Mouse (Mus musculus): ENCODE measurements around the gene Cfap61. TPM values are rescaled to one million over a fixed set of nuclear protein-coding genes. Genes with fewer than 3 reads are reported as not detected.
A peak's percentile ranks its signal among the peaks of the same experiment; 100 is the strongest.

The Cfap61 gene
- polyA plus RNA-seq, 1 experiment from 2014 or later: 1.4 TPM

DNA sequence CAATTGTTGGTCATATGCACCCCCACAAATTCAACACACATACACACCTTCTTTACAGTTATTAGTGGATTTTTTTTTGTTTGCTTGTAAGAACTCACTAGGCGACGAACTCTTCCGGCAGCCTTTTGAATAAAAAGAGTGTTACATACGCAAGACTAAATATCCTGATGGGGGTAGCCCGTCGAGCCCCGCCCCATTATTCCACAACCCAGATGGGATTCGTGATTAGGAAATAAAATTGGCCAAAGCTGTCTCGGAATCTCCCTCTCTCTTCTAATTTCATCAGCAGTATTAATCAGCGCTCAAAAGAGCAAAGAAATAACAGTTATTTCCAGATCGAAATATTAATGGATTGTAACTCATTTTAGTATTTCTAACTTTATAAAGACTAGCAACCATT, 285.2 kb downstream of the Cfap61 start:
- WGBS: 8% methylated on average over 11 of the region's 11 CpGs
- Histone ChIP-seq H3K4me2 (ENCODE audit: low read depth, low read length, severe bottlenecking) (no peak overlapping the region), H3K4me1 (replicated peaks; ENCODE audit: control insufficient read depth, insufficient read depth, low read length) (peaks cover 38% of the 10 kb centered on the region), H3K27me3 (ENCODE audit: control insufficient read depth, insufficient read depth, low read length) (peaks cover 47% of the 10 kb centered on the region), H3K27ac (ENCODE audit: low read depth, low read length) (no peak overlapping the region), H3K9me3 (ENCODE audit: control insufficient read depth, low read length) (no peaks in the 10 kb centered on the region), H3K9ac (ENCODE audit: low read length) (no peak overlapping the region), H3K36me3 (ENCODE audit: control insufficient read depth, insufficient read depth, low read length) (no peaks in the 10 kb centered on the region), H3K4me3 (ENCODE audit: low read depth, low read length) (no peak overlapping the region)
- ATAC-seq (replicated peaks; ENCODE audit: low FRiP score): no peak
- DNase-seq (ENCODE audit: low spot score): no peak

DNA sequence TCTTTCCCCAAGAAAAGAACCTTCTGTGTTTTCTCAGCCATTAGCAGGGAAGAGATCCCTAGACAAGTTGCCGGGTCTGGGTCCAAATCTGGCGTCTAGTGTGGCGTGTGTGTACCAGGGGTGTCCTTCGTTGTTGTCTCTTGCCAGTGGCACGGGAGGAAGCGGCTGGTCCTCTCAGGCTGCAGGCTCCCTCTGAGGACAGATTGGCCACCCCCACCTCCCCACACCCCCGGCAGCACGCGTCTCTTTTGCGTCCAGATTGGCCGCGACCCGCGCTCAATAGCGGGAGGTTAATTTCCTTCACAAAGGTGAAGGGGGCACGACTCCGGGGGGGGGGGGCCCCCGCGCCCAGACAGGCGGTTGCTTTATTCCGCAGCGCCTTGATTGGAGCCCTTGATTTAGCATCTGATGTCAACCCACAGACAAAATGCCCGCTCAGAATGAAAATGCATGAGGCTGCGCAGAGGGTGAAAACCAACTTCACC, 286.0 kb downstream of the Cfap61 start:
- Histone ChIP-seq H3K36me3 (ENCODE audit: control insufficient read depth, insufficient read depth, low read length) (no peaks in the 10 kb centered on the region), H3K9ac (ENCODE audit: low read length) (peak overlapping the region; percentile 81; the same call in 1 of the 2 replicates), H3K4me3 (ENCODE audit: low read depth, low read length) (peak overlapping the region; percentile 63), H3K4me1 (replicated peaks; ENCODE audit: control insufficient read depth, insufficient read depth, low read length) (peaks cover 37% of the 10 kb centered on the region), H3K4me2 (ENCODE audit: low read depth, low read length, severe bottlenecking) (peak overlapping the region; percentile 89), H3K9me3 (ENCODE audit: control insufficient read depth, low read length) (no peaks in the 10 kb centered on the region), H3K27me3 (ENCODE audit: control insufficient read depth, insufficient read depth, low read length) (peaks cover 50% of the 10 kb centered on the region), H3K27ac (ENCODE audit: low read depth, low read length) (peak overlapping the region; percentile 91)
- no peak for ATAC-seq (replicated peaks; ENCODE audit: low FRiP score)
- WGBS: under 1% methylated on average over 24 of the region's 24 CpGs
- DNase-seq (ENCODE audit: low spot score): peak; percentile 81

DNA sequence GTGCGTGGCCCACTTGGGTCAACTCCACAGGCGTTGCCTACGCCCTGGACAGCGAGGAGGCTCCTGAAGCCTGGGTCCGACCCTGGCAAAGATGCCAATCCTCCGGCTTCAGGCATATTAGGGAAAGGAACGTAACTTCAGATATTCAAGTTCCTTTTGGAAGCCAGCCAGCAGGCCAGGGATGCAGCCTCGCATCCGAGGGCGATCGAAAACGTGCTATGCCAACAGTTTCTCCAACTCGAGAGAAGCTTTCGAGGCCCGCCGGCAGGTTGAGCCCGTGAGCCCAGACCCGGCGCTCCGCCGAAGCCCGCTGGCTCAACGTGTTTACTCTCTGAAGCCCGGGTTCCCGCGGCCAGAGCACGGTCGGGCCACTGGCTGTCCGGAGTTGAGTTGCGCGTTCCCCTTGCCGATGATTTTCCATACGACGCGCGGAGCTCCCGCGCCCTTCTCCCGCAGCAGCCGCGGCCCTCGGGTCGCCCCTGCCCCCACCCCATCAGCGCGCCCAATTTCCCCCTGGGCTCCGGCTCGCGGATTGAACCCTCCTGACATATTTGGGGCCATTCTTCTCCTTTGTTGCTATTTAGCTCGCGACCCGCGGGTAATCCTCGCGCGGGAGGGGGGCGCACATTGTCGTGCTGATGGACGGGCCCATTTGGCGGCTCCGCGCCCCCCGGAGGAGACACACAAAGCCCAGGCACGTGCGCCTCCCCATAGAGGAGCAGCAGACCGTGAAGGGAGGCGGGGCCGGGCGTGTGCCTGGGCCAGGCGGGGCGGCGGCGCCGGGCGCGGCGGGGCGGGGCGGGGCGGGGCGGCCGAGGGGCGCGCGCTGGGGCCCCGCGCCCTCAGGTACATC, 286.7 kb downstream of the Cfap61 start, which contains the start of gene Insm1:
Gene Insm1, plus strand, starts transcription at position 846 of the 853 bp plus-strand sequence.
- Histone ChIP-seq H3K4me1 (replicated peaks; ENCODE audit: control insufficient read depth, insufficient read depth, low read length) (peaks cover 31% of the 10 kb centered on the region), H3K4me3 (ENCODE audit: low read depth, low read length) (peak within 1 kb of the TSS; percentile 63), H3K4me2 (ENCODE audit: low read depth, low read length, severe bottlenecking) (peak within 1 kb of the TSS; percentile 89), H3K27ac (ENCODE audit: low read depth, low read length) (peak within 1 kb of the TSS; percentile 91), H3K27me3 (ENCODE audit: control insufficient read depth, insufficient read depth, low read length) (peaks cover 51% of the 10 kb centered on the region), H3K9me3 (ENCODE audit: control insufficient read depth, low read length) (no peaks in the 10 kb centered on the region), H3K36me3 (ENCODE audit: control insufficient read depth, insufficient read depth, low read length) (no peaks in the 10 kb centered on the region), H3K9ac (ENCODE audit: low read length) (peak within 1 kb of the TSS; percentile 81)
- ATAC-seq (replicated peaks; ENCODE audit: low FRiP score) (peak; percentile 59), DNase-seq (ENCODE audit: low spot score) (peak; percentile 92)
- under 1% methylated on average over 80 of the region's 86 CpGs for WGBS

DNA sequence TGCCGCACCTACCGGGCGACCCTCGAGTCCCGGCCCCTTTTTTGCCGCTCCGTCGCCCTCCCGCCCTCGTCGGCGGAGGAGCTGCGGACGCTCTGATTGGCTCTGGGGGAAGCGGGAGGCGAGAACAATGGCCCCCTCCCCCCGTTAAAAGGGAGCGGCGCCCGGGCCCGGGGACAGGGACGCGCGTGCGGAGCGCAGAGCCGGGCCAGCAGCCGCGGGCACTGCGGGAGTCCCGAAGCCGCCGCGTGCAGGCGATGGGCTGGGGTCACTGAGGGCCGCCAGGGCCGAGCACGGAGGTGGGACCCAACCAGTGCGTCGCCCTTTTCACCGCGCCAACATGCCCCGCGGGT, 287.3 kb downstream of the Cfap61 start:
- ATAC-seq (replicated peaks; ENCODE audit: low FRiP score): peak; percentile 44
- peak overlapping the region; percentile 63 for H3K4me3 ChIP-seq (ENCODE audit: low read depth, low read length)
- peaks cover 27% of the 10 kb centered on the region for H3K4me1 ChIP-seq (replicated peaks; ENCODE audit: control insufficient read depth, insufficient read depth, low read length)
- peak overlapping the region; percentile 91 for H3K27ac ChIP-seq (ENCODE audit: low read depth, low read length)
- H3K9me3 ChIP-seq (ENCODE audit: control insufficient read depth, low read length): no peaks in the 10 kb centered on the region
- peak overlapping the region; percentile 81 for H3K9ac ChIP-seq (ENCODE audit: low read length)
- under 1% methylated on average over 43 of the region's 44 CpGs for WGBS
- peak overlapping the region; percentile 89 for H3K4me2 ChIP-seq (ENCODE audit: low read depth, low read length, severe bottlenecking)
- peak; percentile 90 for DNase-seq (ENCODE audit: low spot score)
- H3K36me3 ChIP-seq (ENCODE audit: control insufficient read depth, insufficient read depth, low read length): no peaks in the 10 kb centered on the region
- H3K27me3 ChIP-seq (ENCODE audit: control insufficient read depth, insufficient read depth, low read length): peaks cover 54% of the 10 kb centered on the region

DNA sequence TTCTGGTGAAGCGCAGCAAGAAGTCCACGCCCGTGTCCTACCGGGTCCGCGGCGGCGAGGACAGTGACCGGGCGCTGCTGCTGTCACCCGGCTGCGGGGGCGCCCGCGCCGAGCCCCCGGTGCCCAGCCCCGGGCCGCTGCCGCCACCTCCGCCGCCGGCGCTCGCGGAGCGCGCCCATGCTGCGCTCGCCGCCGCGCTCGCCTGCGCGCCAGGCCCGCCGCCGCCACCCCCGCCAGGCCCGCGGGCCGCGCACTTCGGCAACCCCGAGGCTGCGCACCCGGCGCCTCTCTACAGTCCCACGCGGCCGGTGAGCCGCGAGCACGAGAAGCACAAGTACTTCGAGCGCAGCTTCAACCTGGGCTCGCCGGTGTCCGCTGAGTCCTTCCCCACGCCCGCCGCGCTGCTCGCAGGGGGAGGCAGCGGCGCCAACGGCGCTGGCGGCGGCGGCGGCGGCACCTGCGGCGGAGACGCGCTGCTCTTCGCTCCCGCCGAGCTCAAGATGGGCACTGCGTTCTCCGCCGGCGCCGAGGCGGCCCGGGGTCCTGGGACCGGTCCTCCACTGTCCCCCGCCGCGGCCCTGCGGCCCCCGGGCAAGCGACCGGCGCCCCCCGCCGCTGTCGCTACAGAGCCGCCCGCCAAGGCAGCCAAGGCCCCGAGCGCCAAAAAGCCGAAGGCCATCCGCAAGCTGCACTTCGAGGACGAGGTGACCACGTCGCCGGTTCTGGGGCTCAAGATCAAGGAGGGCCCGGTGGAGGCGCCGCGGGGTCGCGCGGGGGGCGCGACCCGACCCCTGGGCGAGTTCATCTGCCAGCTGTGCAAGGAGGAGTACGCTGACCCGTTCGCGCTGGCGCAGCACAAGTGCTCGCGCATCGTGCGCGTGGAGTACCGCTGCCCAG, 287.9 kb downstream of the Cfap61 start:
- ATAC-seq (replicated peaks; ENCODE audit: low FRiP score) (peak; percentile 3), DNase-seq (ENCODE audit: low spot score) (peak; percentile 81)
- Histone ChIP-seq H3K9me3 (ENCODE audit: control insufficient read depth, low read length) (no peaks in the 10 kb centered on the region), H3K27ac (ENCODE audit: low read depth, low read length) (peak overlapping the region; percentile 91), H3K4me1 (replicated peaks; ENCODE audit: control insufficient read depth, insufficient read depth, low read length) (peaks cover 26% of the 10 kb centered on the region), H3K36me3 (ENCODE audit: control insufficient read depth, insufficient read depth, low read length) (no peaks in the 10 kb centered on the region), H3K4me3 (ENCODE audit: low read depth, low read length) (peak overlapping the region; percentile 63), H3K4me2 (ENCODE audit: low read depth, low read length, severe bottlenecking) (peak overlapping the region; percentile 89), H3K9ac (ENCODE audit: low read length) (peak overlapping the region; percentile 81), H3K27me3 (ENCODE audit: control insufficient read depth, insufficient read depth, low read length) (peaks cover 60% of the 10 kb centered on the region)
- WGBS: under 1% methylated on average over 118 of the region's 133 CpGs

DNA sequence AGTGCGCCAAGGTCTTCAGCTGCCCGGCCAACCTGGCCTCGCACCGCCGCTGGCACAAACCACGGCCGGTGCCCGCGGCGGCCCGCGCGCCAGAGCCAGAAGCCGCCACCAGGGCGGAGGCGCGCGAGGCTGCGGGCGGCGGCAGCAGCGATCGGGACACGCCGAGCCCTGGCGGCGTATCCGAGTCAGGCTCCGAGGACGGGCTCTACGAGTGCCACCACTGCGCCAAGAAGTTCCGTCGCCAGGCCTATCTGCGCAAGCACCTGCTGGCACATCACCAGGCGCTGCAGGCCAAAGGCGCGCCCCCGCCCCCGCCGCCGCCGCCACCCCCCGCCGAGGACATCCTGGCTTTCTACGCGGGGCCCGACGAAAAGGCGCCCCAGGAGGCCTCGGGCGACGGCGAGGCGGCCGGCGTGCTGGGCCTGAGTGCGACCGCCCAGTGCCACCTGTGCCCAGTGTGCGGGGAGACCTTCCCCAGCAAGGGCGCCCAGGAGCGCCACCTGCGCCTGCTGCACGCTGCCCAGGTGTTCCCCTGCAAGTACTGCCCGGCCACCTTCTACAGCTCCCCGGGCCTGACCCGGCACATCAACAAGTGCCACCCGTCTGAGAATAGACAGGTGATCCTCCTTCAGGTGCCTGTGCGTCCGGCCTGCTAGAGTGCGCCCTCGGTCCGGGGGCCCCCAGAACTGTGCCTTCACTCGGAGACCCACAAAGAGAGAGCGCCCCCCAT, 288.8 kb downstream of the Cfap61 start:
- Histone ChIP-seq H3K4me1 (replicated peaks; ENCODE audit: control insufficient read depth, insufficient read depth, low read length) (peaks cover 18% of the 10 kb centered on the region), H3K9me3 (ENCODE audit: control insufficient read depth, low read length) (no peaks in the 10 kb centered on the region), H3K9ac (ENCODE audit: low read length) (peak overlapping the region; percentile 81), H3K27ac (ENCODE audit: low read depth, low read length) (peak overlapping the region; percentile 91), H3K27me3 (ENCODE audit: control insufficient read depth, insufficient read depth, low read length) (peaks cover 66% of the 10 kb centered on the region), H3K36me3 (ENCODE audit: control insufficient read depth, insufficient read depth, low read length) (no peaks in the 10 kb centered on the region), H3K4me2 (ENCODE audit: low read depth, low read length, severe bottlenecking) (peak overlapping the region; percentile 89), H3K4me3 (ENCODE audit: low read depth, low read length) (peak overlapping the region; percentile 63)
- WGBS: 1% methylated on average over 68 of the region's 75 CpGs
- ATAC-seq (replicated peaks; ENCODE audit: low FRiP score) (0 out of 2 replicates have a peak, but pooled peaks have one; percentile 8), DNase-seq (ENCODE audit: low spot score) (peak; percentile 65)

DNA sequence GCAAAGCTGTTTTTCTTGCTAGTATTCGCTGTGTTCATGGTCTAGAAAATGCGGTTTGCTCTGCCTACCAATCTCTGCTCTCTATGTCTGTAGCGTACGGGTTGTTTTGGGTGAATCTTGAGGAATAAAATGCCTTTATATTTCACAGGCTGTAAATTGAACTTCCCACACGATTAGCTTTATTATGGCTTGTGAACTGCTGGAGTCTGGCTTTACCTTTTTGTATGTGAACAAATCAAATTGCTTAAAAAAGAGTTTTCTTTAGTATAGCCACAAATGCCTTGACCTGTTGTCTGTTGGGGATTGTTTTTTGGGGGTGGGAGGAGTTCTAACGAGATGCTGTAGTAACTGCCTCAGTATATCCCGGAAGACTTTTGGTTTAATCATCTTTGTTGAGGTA, 289.6 kb downstream of the Cfap61 start:
- Histone ChIP-seq H3K36me3 (ENCODE audit: control insufficient read depth, insufficient read depth, low read length) (no peaks in the 10 kb centered on the region), H3K9ac (ENCODE audit: low read length) (peak overlapping the region; percentile 81), H3K4me3 (ENCODE audit: low read depth, low read length) (peak overlapping the region; percentile 63), H3K4me2 (ENCODE audit: low read depth, low read length, severe bottlenecking) (peak overlapping the region; percentile 89), H3K27ac (ENCODE audit: low read depth, low read length) (no peak overlapping the region), H3K9me3 (ENCODE audit: control insufficient read depth, low read length) (no peaks in the 10 kb centered on the region), H3K4me1 (replicated peaks; ENCODE audit: control insufficient read depth, insufficient read depth, low read length) (peaks cover 14% of the 10 kb centered on the region), H3K27me3 (ENCODE audit: control insufficient read depth, insufficient read depth, low read length) (peaks cover 64% of the 10 kb centered on the region)
- no peak for DNase-seq (ENCODE audit: low spot score)
- no peak for ATAC-seq (replicated peaks; ENCODE audit: low FRiP score)
- 7% methylated on average over 7 of the region's 7 CpGs for WGBS

DNA sequence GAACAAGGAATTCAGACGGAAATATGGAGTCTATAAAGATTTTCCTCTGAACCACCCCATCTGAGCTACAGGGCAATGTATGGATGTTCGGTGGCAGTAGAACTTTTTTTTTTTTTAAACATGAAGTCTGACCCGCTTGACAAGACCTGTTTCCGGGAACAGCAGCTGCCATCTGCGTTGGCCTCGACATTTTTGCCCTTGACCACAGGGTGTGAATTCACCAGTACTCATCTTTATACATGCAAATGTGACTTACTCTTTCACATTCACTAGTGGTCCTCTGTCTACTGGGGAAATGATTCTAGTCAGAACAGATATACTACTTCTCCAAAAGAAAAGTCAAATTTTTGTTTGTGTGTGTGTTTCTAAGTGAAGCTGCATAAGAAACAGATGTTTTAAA, 291.2 kb downstream of the Cfap61 start:
- peaks cover 57% of the 10 kb centered on the region for H3K27me3 ChIP-seq (ENCODE audit: control insufficient read depth, insufficient read depth, low read length)
- DNase-seq (ENCODE audit: low spot score): no peak
- no peak overlapping the region for H3K9ac ChIP-seq (ENCODE audit: low read length)

More for the DNA sequence above, 291.2 kb downstream of the Cfap61 start:
- Histone ChIP-seq H3K36me3 (ENCODE audit: control insufficient read depth, insufficient read depth, low read length) (no peaks in the 10 kb centered on the region), H3K9me3 (ENCODE audit: control insufficient read depth, low read length) (no peaks in the 10 kb centered on the region), H3K4me3 (ENCODE audit: low read depth, low read length) (no peak overlapping the region), H3K4me2 (ENCODE audit: low read depth, low read length, severe bottlenecking) (peak overlapping the region; percentile 28; the same call in 1 of the 2 replicates), H3K4me1 (replicated peaks; ENCODE audit: control insufficient read depth, insufficient read depth, low read length) (peaks cover 6% of the 10 kb centered on the region; the same call in 1 of the 2 replicates), H3K27ac (ENCODE audit: low read depth, low read length) (no peak overlapping the region)
- ATAC-seq (replicated peaks; ENCODE audit: low FRiP score): no peak
- 7% methylated on average over 6 of the region's 6 CpGs for WGBS

All from forebrain, embryonic 11.5 days (tissue).